Mouse (Mus musculus): ENCODE measurements around the gene Gys1. TPM values are rescaled to one million over a fixed set of nuclear protein-coding genes. Genes with fewer than 3 reads are reported as not detected.
"Not testable (repeated sequence)": the region's sequence is repeated elsewhere in the genome, so short reads cannot be mapped to it uniquely, and the experiment has no call there.

Gene Gys1
- polyA plus RNA-seq, 1 experiment, result 0.09 TPM

GRCm38 (mm10) chr7:45458748-45459563, 24.3 kb downstream of the Gys1 start:
- TF ChIP-seq TAL1 (IDR thresholded peaks at IDR 0.05; ENCODE audit: low read length), result no peak
- no peak for TF ChIP-seq GATA1 (IDR thresholded peaks at IDR 0.05; ENCODE audit: low read length)
- Histone ChIP-seq H3K9me3 (ENCODE audit: control insufficient read depth, low read length) (no peaks in the 10 kb centered on the region), H3K4me1 (ENCODE audit: control insufficient read depth) (peaks cover 67% of the 10 kb centered on the region), H3K27me3 (ENCODE audit: control insufficient read depth) (no peaks in the 10 kb centered on the region), H3K36me3 (ENCODE audit: control insufficient read depth) (peaks cover 80% of the 10 kb centered on the region), H3K4me3 (replicated peaks) (peak overlapping the region; percentile 78)

GRCm38 (mm10) chr7:45459564-45460140, 25.0 kb downstream of the Gys1 start, which contains the start of gene Ftl1:
Gene Ftl1 (minus strand): TSS chr7:45459884.
- not testable (repeated sequence) for H3K27me3 ChIP-seq (ENCODE audit: control insufficient read depth)
- H3K4me1 ChIP-seq (ENCODE audit: control insufficient read depth), result peaks cover 65% of the 10 kb centered on the region
- peaks cover 83% of the 10 kb centered on the region for H3K36me3 ChIP-seq (ENCODE audit: control insufficient read depth)

GRCm38 (mm10) chr7:45460377-45460776, 25.7 kb downstream of the Gys1 start:
- Histone ChIP-seq H3K4me3 (replicated peaks) (peak overlapping the region; percentile 65), H3K36me3 (ENCODE audit: control insufficient read depth) (peaks cover 84% of the 10 kb centered on the region), H3K4me1 (ENCODE audit: control insufficient read depth) (peaks cover 72% of the 10 kb centered on the region), H3K9me3 (ENCODE audit: control insufficient read depth, low read length) (no peaks in the 10 kb centered on the region), H3K27me3 (ENCODE audit: control insufficient read depth) (no peaks in the 10 kb centered on the region)
- TF ChIP-seq TAL1 (IDR thresholded peaks at IDR 0.05; ENCODE audit: low read length) (no peak), GATA1 (IDR thresholded peaks at IDR 0.05; ENCODE audit: low read length) (no peak)

More at GRCm38 (mm10) chr7:45459564-45460140, 25.0 kb downstream of the Gys1 start, which contains the start of gene Ftl1:
- not testable (repeated sequence) for H3K9me3 ChIP-seq (ENCODE audit: control insufficient read depth, low read length)
- H3K4me3 ChIP-seq (replicated peaks), result peak within 1 kb of the TSS; percentile 78

- peaks cover 76% of the 10 kb centered on the region for H3K4me1 ChIP-seq (ENCODE audit: control insufficient read depth)
- peaks cover 88% of the 10 kb centered on the region for H3K36me3 ChIP-seq (ENCODE audit: control insufficient read depth)
- TF ChIP-seq TAL1 (IDR thresholded peaks at IDR 0.05; ENCODE audit: low read length), result no peak
- no peak for TF ChIP-seq GATA1 (IDR thresholded peaks at IDR 0.05; ENCODE audit: low read length)
- H3K4me3 ChIP-seq (replicated peaks), result peak overlapping the region; percentile 65
- H3K9me3 ChIP-seq (ENCODE audit: control insufficient read depth, low read length), result no peaks in the 10 kb centered on the region
- H3K27me3 ChIP-seq (ENCODE audit: control insufficient read depth), result no peaks in the 10 kb centered on the region
These were observed 26.2 kb downstream of the Gys1 start for GRCm38 (mm10) chr7:45460860-45461314.

GRCm38 (mm10) chr7:45461326-45461725, 26.7 kb downstream of the Gys1 start:
- Histone ChIP-seq H3K4me3 (replicated peaks) (peak overlapping the region; percentile 65), H3K36me3 (ENCODE audit: control insufficient read depth) (peaks cover 84% of the 10 kb centered on the region), H3K9me3 (ENCODE audit: control insufficient read depth, low read length) (no peaks in the 10 kb centered on the region), H3K27me3 (ENCODE audit: control insufficient read depth) (no peaks in the 10 kb centered on the region), H3K4me1 (ENCODE audit: control insufficient read depth) (peaks cover 76% of the 10 kb centered on the region)
- TF ChIP-seq TAL1 (IDR thresholded peaks at IDR 0.05; ENCODE audit: low read length), result no peak
- TF ChIP-seq GATA1 (IDR thresholded peaks at IDR 0.05; ENCODE audit: low read length), result no peak

GRCm38 (mm10) chr7:45461781-45462180, 27.1 kb downstream of the Gys1 start:
- TF ChIP-seq TAL1 (IDR thresholded peaks at IDR 0.05; ENCODE audit: low read length), result no peak
- TF ChIP-seq GATA1 (IDR thresholded peaks at IDR 0.05; ENCODE audit: low read length), result no peak
- Histone ChIP-seq H3K9me3 (ENCODE audit: control insufficient read depth, low read length) (no peaks in the 10 kb centered on the region), H3K4me1 (ENCODE audit: control insufficient read depth) (peaks cover 75% of the 10 kb centered on the region), H3K27me3 (ENCODE audit: control insufficient read depth) (no peaks in the 10 kb centered on the region), H3K4me3 (replicated peaks) (peak overlapping the region; percentile 65), H3K36me3 (ENCODE audit: control insufficient read depth) (peaks cover 79% of the 10 kb centered on the region)

- Histone ChIP-seq H3K4me3 (replicated peaks) (no peak overlapping the region), H3K36me3 (ENCODE audit: control insufficient read depth) (peaks cover 74% of the 10 kb centered on the region), H3K9me3 (ENCODE audit: control insufficient read depth, low read length) (no peaks in the 10 kb centered on the region), H3K4me1 (ENCODE audit: control insufficient read depth) (peaks cover 75% of the 10 kb centered on the region), H3K27me3 (ENCODE audit: control insufficient read depth) (no peaks in the 10 kb centered on the region)
- no peak for TF ChIP-seq TAL1 (IDR thresholded peaks at IDR 0.05; ENCODE audit: low read length)
- no peak for TF ChIP-seq GATA1 (IDR thresholded peaks at IDR 0.05; ENCODE audit: low read length)
These were observed 27.7 kb downstream of the Gys1 start for GRCm38 (mm10) chr7:45462325-45462724.

GRCm38 (mm10) chr7:45462868-45463267, 28.2 kb downstream of the Gys1 start:
- not testable (repeated sequence) for H3K27me3 ChIP-seq (ENCODE audit: control insufficient read depth); H3K9me3 ChIP-seq (ENCODE audit: control insufficient read depth, low read length); H3K4me3 ChIP-seq (replicated peaks)
- Histone ChIP-seq H3K4me1 (ENCODE audit: control insufficient read depth) (peaks cover 73% of the 10 kb centered on the region), H3K36me3 (ENCODE audit: control insufficient read depth) (peaks cover 69% of the 10 kb centered on the region)

- H3K36me3 ChIP-seq (ENCODE audit: control insufficient read depth), result peaks cover 55% of the 10 kb centered on the region
- no peaks in the 10 kb centered on the region for H3K27me3 ChIP-seq (ENCODE audit: control insufficient read depth)
- H3K9me3 ChIP-seq (ENCODE audit: control insufficient read depth, low read length), result no peaks in the 10 kb centered on the region
- peaks cover 65% of the 10 kb centered on the region for H3K4me1 ChIP-seq (ENCODE audit: control insufficient read depth)
- H3K4me3 ChIP-seq (replicated peaks), result no peak overlapping the region
- TF ChIP-seq GATA1 (IDR thresholded peaks at IDR 0.05; ENCODE audit: low read length), result no peak
- no peak for TF ChIP-seq TAL1 (IDR thresholded peaks at IDR 0.05; ENCODE audit: low read length)
These were observed 29.5 kb downstream of the Gys1 start for GRCm38 (mm10) chr7:45463987-45464778.

Data from erythroblast, embryonic 14.5 days (primary cell).